Mouse (Mus musculus): ENCODE data around the gene Eif2ak2.

DNA sequence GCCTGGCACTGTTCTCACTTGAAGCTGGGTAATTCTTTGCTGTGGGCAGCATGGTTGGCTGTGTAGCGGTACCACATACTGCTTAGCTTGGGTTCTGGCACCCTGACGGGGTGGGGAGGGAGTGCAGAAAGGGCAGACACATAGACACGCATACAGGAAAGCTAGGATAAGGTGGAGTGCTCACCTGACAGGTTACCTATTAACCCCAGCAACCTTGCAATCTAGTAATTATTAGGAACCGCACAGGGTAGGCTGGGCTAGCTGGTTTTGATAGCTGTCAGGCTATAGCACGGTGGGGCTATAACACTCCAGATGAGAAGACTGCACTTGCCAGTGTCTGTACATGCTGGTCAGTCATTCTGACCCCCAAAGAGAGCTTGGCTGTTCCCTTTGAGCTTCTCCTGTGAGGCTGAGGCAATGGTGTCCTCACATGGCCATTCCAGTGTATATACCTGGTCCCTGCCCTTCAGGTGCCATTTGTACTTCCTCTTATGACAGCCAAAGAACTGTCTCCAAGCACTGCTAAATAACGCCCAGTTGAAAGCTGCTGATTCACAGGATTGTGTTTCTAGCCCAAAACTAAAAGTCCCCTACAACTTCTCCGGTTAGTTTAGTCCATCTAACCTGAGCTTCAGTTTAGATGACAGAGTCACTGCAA lies 40.0 kb downstream of the Eif2ak2 start:
- TF ChIP-seq CTCF (IDR thresholded peaks at IDR 0.05; ENCODE audit: extremely low read depth, insufficient read depth, insufficient read length, insufficient replicate concordance) (no peak), POLR2A (IDR thresholded peaks at IDR 0.05; ENCODE audit: low read depth, low read length) (no peak)
